Mouse (Mus musculus): ENCODE data around the gene Fam49a.

DNA sequence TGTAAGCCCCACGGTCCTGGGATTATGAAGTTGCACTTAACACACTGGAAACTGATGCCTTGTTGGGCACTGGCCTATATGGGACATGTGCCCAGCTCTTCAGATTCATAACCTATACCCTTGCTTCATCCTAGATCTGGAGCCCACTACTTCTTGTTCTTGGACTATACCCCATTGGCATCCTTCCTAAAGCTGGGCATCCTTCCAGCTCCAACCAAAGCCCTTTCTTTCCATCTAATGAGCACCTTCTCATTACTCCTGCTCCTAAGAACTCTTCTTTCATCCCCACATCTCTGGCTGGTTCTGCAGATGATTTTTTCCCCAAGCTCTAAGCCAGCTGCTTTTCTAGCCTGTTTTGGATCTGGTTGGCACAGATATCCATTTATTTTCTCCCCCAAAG, 127.3 kb downstream of the Fam49a start:
- TF ChIP-seq POLR2A (IDR thresholded peaks at IDR 0.05; ENCODE audit: borderline replicate concordance, control insufficient read depth, low read depth, low read length) (no peak), CTCF (IDR thresholded peaks at IDR 0.05; ENCODE audit: control insufficient read depth, insufficient read depth, low read length) (no peak)
